Comparison of ENCODE assay signal across 21 mouse cellular contexts in the genomic region with DNA sequence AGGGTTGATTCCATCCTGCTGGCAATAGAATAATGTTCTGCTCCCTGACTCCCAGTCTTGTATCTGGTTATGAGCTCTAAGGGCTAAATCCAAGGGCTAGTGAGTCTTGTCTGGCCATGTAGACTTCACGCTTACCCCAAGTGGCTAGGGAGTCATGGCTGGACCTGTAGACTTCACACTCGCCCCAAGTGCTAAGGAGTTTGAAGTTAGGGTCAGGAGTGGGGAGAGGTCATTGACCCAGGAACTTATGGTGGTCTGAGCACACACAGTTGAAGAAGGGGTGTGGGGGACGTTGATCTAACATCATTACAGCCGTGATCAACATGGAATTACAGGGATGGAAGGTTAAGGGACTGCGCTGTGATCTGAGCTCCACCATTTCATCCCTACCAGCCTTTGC.
DNase-seq lines count a peak whose midpoint lies in the region; ATAC-seq lines count a peak whose summit lies in the region.
"Had no signal": no experiment of that assay in that cellular context is flagged by ENCODE, and none has a peak within 500 bp of the region (broad histone marks: within the 10 kb centered on the region; RNA-seq: fewer than 3 reads in every experiment).

No protein-coding gene starts in this region.

- H3K9ac ChIP-seq in kidney, embryonic 14.5 days (ENCODE audit: low read depth, low read length): no peak overlapping the region

- ATAC-seq in kidney, embryonic 14.5 days (ENCODE audit: low FRiP score, low TSS enrichment): no peak
- ATAC-seq: activated CD4-positive, CD25-positive, alpha-beta regulatory T cell, adult 4 months; CD4-positive, CD25-positive, alpha-beta regulatory T cell, adult 4 months; Patski had no signal

- intact Hi-C loops in heart, postnatal 14 days (cut with DNase I): no loop called here

- peaks cover 15% of the 10 kb centered on the region for H3K36me3 ChIP-seq in heart, embryonic 10.5 days
- H3K36me3 ChIP-seq in embryonic facial prominence, embryonic 10.5 days (replicated peaks): peaks cover 23% of the 10 kb centered on the region
- H3K36me3 ChIP-seq in kidney, embryonic 14.5 days (ENCODE audit: control insufficient read depth, insufficient read depth, low read length): no peaks in the 10 kb centered on the region; the same call in 1 of the 2 replicates
- H3K36me3 ChIP-seq: G1E had no signal

- WGBS in heart, embryonic 10.5 days: 89% methylated on average over 5 of the region's 5 CpGs
- WGBS in embryonic facial prominence, embryonic 10.5 days: 90% methylated on average over 5 of the region's 5 CpGs
- WGBS in kidney, embryonic 14.5 days: 91% methylated on average over 5 of the region's 5 CpGs

- H3K4me1 ChIP-seq in heart, embryonic 10.5 days: peaks cover 18% of the 10 kb centered on the region
- H3K4me1 ChIP-seq in embryonic facial prominence, embryonic 10.5 days: peaks cover 11% of the 10 kb centered on the region
- H3K4me1 ChIP-seq in kidney, embryonic 14.5 days (ENCODE audit: control insufficient read depth, insufficient read depth, low read length): no peaks in the 10 kb centered on the region; the same call in 1 of the 2 replicates

- peak; percentile 72 for DNase-seq in heart, adult 11 months
- DNase-seq in heart, postnatal 4 days: no peak
- peak; percentile 62 for DNase-seq in heart, embryonic 10.5 days (ENCODE audit: low spot score)
- no peak for DNase-seq in heart, postnatal 14 days
- peak; percentile 2 for DNase-seq in embryonic facial prominence, embryonic 10.5 days (ENCODE audit: low spot score)
- DNase-seq: adrenal gland, adult 2 months; adrenal gland, adult 8-10 months; adrenal gland, postnatal 10 days; adrenal gland, postnatal 14 days; adrenal gland, postnatal 25 days; adrenal gland, postnatal 36 days; B cell, adult 2 months; cerebellum, adult 11 months; cerebellum, adult 11-12 months; cerebellum, adult 18-20 months had no signal

- H3K27me3 ChIP-seq in heart, embryonic 10.5 days (ENCODE audit: insufficient read depth, poor library complexity, severe bottlenecking): no peaks in the 10 kb centered on the region
- H3K27me3 ChIP-seq in embryonic facial prominence, embryonic 10.5 days (replicated peaks; ENCODE audit: low read depth, poor library complexity, severe bottlenecking): no peaks in the 10 kb centered on the region
- no peaks in the 10 kb centered on the region for H3K27me3 ChIP-seq in kidney, embryonic 14.5 days (ENCODE audit: control insufficient read depth, insufficient read depth, low read length)
- H3K27me3 ChIP-seq: CH12.LX, Patski had no signal

- no peak overlapping the region for H3K4me2 ChIP-seq in kidney, embryonic 14.5 days (replicated peaks; ENCODE audit: low read depth, low read length)

- H3K4me3 ChIP-seq in heart, embryonic 10.5 days: no peak overlapping the region
- H3K4me3 ChIP-seq in embryonic facial prominence, embryonic 10.5 days: no peak overlapping the region
- H3K4me3 ChIP-seq in kidney, embryonic 14.5 days (ENCODE audit: low read length): no peak overlapping the region

- H3K9me3 ChIP-seq in heart, embryonic 10.5 days: no peaks in the 10 kb centered on the region
- no peaks in the 10 kb centered on the region; the same call in 1 of the 2 replicates for H3K9me3 ChIP-seq in embryonic facial prominence, embryonic 10.5 days
- H3K9me3 ChIP-seq in kidney, embryonic 14.5 days (ENCODE audit: control insufficient read depth, low read length): no peaks in the 10 kb centered on the region

- no peak overlapping the region for H3K27ac ChIP-seq in heart, embryonic 10.5 days
- no peak overlapping the region for H3K27ac ChIP-seq in embryonic facial prominence, embryonic 10.5 days (replicated peaks)
- no peak overlapping the region for H3K27ac ChIP-seq in kidney, embryonic 14.5 days (ENCODE audit: low read depth, low read length)

Comparison
In these comparisons a context has a peak if more than half of its experiments do, and no peak if none do; other contexts are left out.
1. DNase-seq: peak in heart, adult 11 months (single experiment), heart, embryonic 10.5 days (single experiment) and embryonic facial prominence, embryonic 10.5 days (single experiment); none in heart, postnatal 4 days (single experiment) and heart, postnatal 14 days (0 of 2).